Mouse (Mus musculus): ENCODE results near the gene Isyna1. TPM values are rescaled to one million over a fixed set of nuclear protein-coding genes. Genes with fewer than 3 reads are reported as not detected.

Isyna1 gene
- polyA plus RNA-seq, 1 experiment: 18.6 TPM

- no peak overlapping the region for H3K27ac ChIP-seq (ENCODE audit: insufficient read depth, low read length)
- no peak for TF ChIP-seq CTCF (IDR thresholded peaks at IDR 0.05; ENCODE audit: borderline replicate concordance, insufficient read depth, low read length)
- no peak for TF ChIP-seq POLR2A (IDR thresholded peaks at IDR 0.05; ENCODE audit: low read depth, low read length)
Observed at GRCm38 (mm10) chr8:70645501-70646224, 51.5 kb downstream of the Isyna1 start.

GRCm38 (mm10) chr8:70646369-70646768, 52.2 kb downstream of the Isyna1 start:
- Histone ChIP-seq H3K4me1 (ENCODE audit: control insufficient read depth, insufficient read depth, low read length) (peaks cover 6% of the 10 kb centered on the region; the same call in 1 of the 2 replicates), H3K4me3 (ENCODE audit: insufficient read depth, low read length) (no peak overlapping the region), H3K27ac (ENCODE audit: insufficient read depth, low read length) (no peak overlapping the region)
- TF ChIP-seq CTCF (IDR thresholded peaks at IDR 0.05; ENCODE audit: borderline replicate concordance, insufficient read depth, low read length): no peak
- no peak for TF ChIP-seq POLR2A (IDR thresholded peaks at IDR 0.05; ENCODE audit: low read depth, low read length)

More at GRCm38 (mm10) chr8:70645501-70646224, 51.5 kb downstream of the Isyna1 start:
- Histone ChIP-seq H3K4me1 (ENCODE audit: control insufficient read depth, insufficient read depth, low read length) (peaks cover 6% of the 10 kb centered on the region; the same call in 1 of the 2 replicates), H3K4me3 (ENCODE audit: insufficient read depth, low read length) (no peak overlapping the region)

- no peak for TF ChIP-seq POLR2A (IDR thresholded peaks at IDR 0.05; ENCODE audit: low read depth, low read length)
- Histone ChIP-seq H3K27ac (ENCODE audit: insufficient read depth, low read length) (no peak overlapping the region), H3K4me3 (ENCODE audit: insufficient read depth, low read length) (no peak overlapping the region), H3K4me1 (ENCODE audit: control insufficient read depth, insufficient read depth, low read length) (peaks cover 6% of the 10 kb centered on the region; the same call in 1 of the 2 replicates)
Observed at GRCm38 (mm10) chr8:70646775-70647174, 52.6 kb downstream of the Isyna1 start.

Other genes starting within 250 kb of the Isyna1 start
- 25.6 and 25.8 TPM in 2 replicates for gene Upf1, start 241.1 kb upstream of the Isyna1 start, polyA plus RNA-seq (2011; ENCODE audit: insufficient read length, low read depth, missing spikeins)
- 1.6 and 1.9 TPM in 2 replicates for gene Comp, start 220.8 kb upstream of the Isyna1 start, polyA plus RNA-seq (2011; ENCODE audit: insufficient read length, low read depth, missing spikeins)
- 13.7 and 15.6 TPM in 2 replicates for gene Crtc1, start 154.8 kb upstream of the Isyna1 start, polyA plus RNA-seq (2011; ENCODE audit: insufficient read length, low read depth, missing spikeins)
- 21.4 and 31.7 TPM in 2 replicates for gene Klhl26, start 117.4 kb upstream of the Isyna1 start, polyA plus RNA-seq (2011; ENCODE audit: insufficient read length, low read depth, missing spikeins)
- 0.58 and 1.5 TPM in 2 replicates for gene Tmem59l, start 107.0 kb upstream of the Isyna1 start, polyA plus RNA-seq (2011; ENCODE audit: insufficient read length, low read depth, missing spikeins)
- 215 and 351 TPM in 2 replicates for gene Crlf1, start 101.2 kb upstream of the Isyna1 start, polyA plus RNA-seq (2011; ENCODE audit: insufficient read length, low read depth, missing spikeins)
- gene Rex1bd, start 87.6 kb upstream of the Isyna1 start, polyA plus RNA-seq (2011; ENCODE audit: insufficient read length, low read depth, missing spikeins): 29.9 and 46.6 TPM in 2 replicates
- 547 and 589 TPM in 2 replicates for gene Uba52, start 83.6 kb upstream of the Isyna1 start, polyA plus RNA-seq (2011; ENCODE audit: insufficient read length, low read depth, missing spikeins)
- gene Fkbp8, start 66.6 kb upstream of the Isyna1 start, polyA plus RNA-seq (2011; ENCODE audit: insufficient read length, low read depth, missing spikeins): 105 and 110 TPM in 2 replicates
- gene Kxd1, start 66.4 kb upstream of the Isyna1 start, polyA plus RNA-seq (2011; ENCODE audit: insufficient read length, low read depth, missing spikeins): 35.5 and 37.0 TPM in 2 replicates
- gene Ell, start 54.9 kb upstream of the Isyna1 start, polyA plus RNA-seq (2011; ENCODE audit: insufficient read length, low read depth, missing spikeins): 16.1 and 20.4 TPM in 2 replicates
- gene Ssbp4, start 14.5 kb downstream of the Isyna1 start, polyA plus RNA-seq (2011; ENCODE audit: insufficient read length, low read depth, missing spikeins): 44.7 and 50.7 TPM in 2 replicates
- 0.46 TPM in 1 of 2 replicates, not detected in the other for gene Lrrc25, start 21.8 kb downstream of the Isyna1 start, polyA plus RNA-seq (2011; ENCODE audit: insufficient read length, low read depth, missing spikeins)
- gene Gdf15, start 38.1 kb downstream of the Isyna1 start, polyA plus RNA-seq (2011; ENCODE audit: insufficient read length, low read depth, missing spikeins): 3.1 and 4.2 TPM in 2 replicates
- 53.7 and 54.3 TPM in 2 replicates for gene Pgpep1, start 66.0 kb downstream of the Isyna1 start, polyA plus RNA-seq (2011; ENCODE audit: insufficient read length, low read depth, missing spikeins)
- gene Lsm4, start 78.9 kb downstream of the Isyna1 start, polyA plus RNA-seq (2011; ENCODE audit: insufficient read length, low read depth, missing spikeins): 54.9 and 60.2 TPM in 2 replicates
- 82.2 and 90.6 TPM in 2 replicates for gene Jund, start 104.6 kb downstream of the Isyna1 start, polyA plus RNA-seq (2011; ENCODE audit: insufficient read length, low read depth, missing spikeins)
- not detected in 2 replicates for gene Iqcn, start 109.1 kb downstream of the Isyna1 start, polyA plus RNA-seq (2011; ENCODE audit: insufficient read length, low read depth, missing spikeins)
- not detected in 2 replicates for gene Gm3336, start 124.2 kb downstream of the Isyna1 start, polyA plus RNA-seq (2011; ENCODE audit: insufficient read length, low read depth, missing spikeins)
- not detected in 2 replicates for gene Pde4c, start 129.3 kb downstream of the Isyna1 start, polyA plus RNA-seq (2011; ENCODE audit: insufficient read length, low read depth, missing spikeins)
- 8.6 and 10.2 TPM in 2 replicates for gene Rab3a, start 160.3 kb downstream of the Isyna1 start, polyA plus RNA-seq (2011; ENCODE audit: insufficient read length, low read depth, missing spikeins)
- 29.1 and 32.6 TPM in 2 replicates for gene Mpv17l2, start 166.6 kb downstream of the Isyna1 start, polyA plus RNA-seq (2011; ENCODE audit: insufficient read length, low read depth, missing spikeins)
- 42.8 and 43.5 TPM in 2 replicates for gene Pik3r2, start 182.3 kb downstream of the Isyna1 start, polyA plus RNA-seq (2011; ENCODE audit: insufficient read length, low read depth, missing spikeins)
- 12.6 and 13.1 TPM in 2 replicates for gene Mast3, start 210.7 kb downstream of the Isyna1 start, polyA plus RNA-seq (2011; ENCODE audit: insufficient read length, low read depth, missing spikeins)
- 1.1 TPM in 1 of 2 replicates, not detected in the other for gene Il12rb1, start 214.1 kb downstream of the Isyna1 start, polyA plus RNA-seq (2011; ENCODE audit: insufficient read length, low read depth, missing spikeins)
- 4.4 and 4.5 TPM in 2 replicates for gene Arrdc2, start 245.3 kb downstream of the Isyna1 start, polyA plus RNA-seq (2011; ENCODE audit: insufficient read length, low read depth, missing spikeins)